Mouse (Mus musculus) testis, adult 2 months (tissue): ENCODE measurements around the gene Klhdc8b.

Source experiments
- CTCF ChIP-seq: fragments of 200-500 bp; IDR thresholded peaks from 2 replicates; pipeline ENCODE4 v1.5.1; 2012; ENCODE audit warnings: low read depth, mild to moderate bottlenecking, inconsistent platforms, low read length, moderate library complexity; ENCODE audit not compliant: control insufficient read depth, insufficient read depth, insufficient replicate concordance
- POLR2A ChIP-seq: fragments of 200-500 bp; IDR thresholded peaks from 2 replicates; pipeline ENCODE4 v1.6.1; 2012; ENCODE audit warnings: low read depth, mild to moderate bottlenecking, inconsistent platforms, low read length, moderate library complexity; ENCODE audit not compliant: control insufficient read depth

DNA sequence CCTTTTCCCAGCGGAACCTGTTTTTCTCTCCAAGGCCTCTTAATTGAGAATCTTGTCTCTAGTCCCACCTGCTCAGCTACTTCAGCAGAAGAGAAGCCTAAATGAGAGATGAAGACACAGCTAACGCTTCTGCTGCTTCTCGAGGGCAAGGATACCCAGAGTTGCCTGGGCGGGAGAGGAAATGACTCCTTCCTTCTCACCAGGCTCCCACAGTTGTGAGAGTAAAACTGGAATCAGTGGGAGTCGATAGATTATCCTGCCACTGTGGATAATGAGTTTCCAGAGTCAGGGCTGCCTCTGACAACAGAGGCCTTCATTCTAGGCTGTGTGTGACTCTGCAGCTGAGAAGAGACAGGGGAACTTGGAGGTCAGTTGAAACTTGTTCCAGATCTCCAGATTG is 20.9 kb downstream of the Klhdc8b start:
- TF ChIP-seq CTCF (no peak), POLR2A (no peak)
